Comparison of ENCODE assay signal across 8 mouse cellular contexts in genomic region chr13:56438211-56439075, GRCm38 (mm10). TPM values are rescaled to one million over a fixed set of nuclear protein-coding genes. Genes with fewer than 3 reads are reported as not detected.
DNase-seq lines count a peak whose midpoint lies in the region; ATAC-seq and TF ChIP-seq lines count a peak whose summit lies in the region.

Gene Slc25a48, plus strand, starts transcription at chr13:56438355.

- WGBS in forebrain, embryonic 10.5 days: 6% methylated on average over 51 of the region's 51 CpGs
- WGBS in hindbrain, embryonic 16.5 days: 3% methylated on average over 51 of the region's 51 CpGs
- WGBS in liver, adult 2 months: under 1% methylated on average over 51 of the region's 51 CpGs
- 6% methylated on average over 51 of the region's 51 CpGs for WGBS in midbrain, postnatal 0 days

- no peaks in the 10 kb centered on the region for H3K79me2 ChIP-seq in liver, adult 2 months (ENCODE audit: control insufficient read depth, insufficient read depth, low read length)

- H3K36me3 ChIP-seq in forebrain, embryonic 10.5 days (replicated peaks): no peaks in the 10 kb centered on the region
- H3K36me3 ChIP-seq in hindbrain, embryonic 16.5 days (ENCODE audit: control insufficient read depth, insufficient read depth, low read length): no peaks in the 10 kb centered on the region
- H3K36me3 ChIP-seq in liver, adult 2 months (ENCODE audit: control insufficient read depth, insufficient read depth, low read length): no peaks in the 10 kb centered on the region
- no peaks in the 10 kb centered on the region for H3K36me3 ChIP-seq in midbrain, postnatal 0 days (ENCODE audit: insufficient read depth, low read length)

- H3K9ac ChIP-seq in hindbrain, embryonic 16.5 days (ENCODE audit: low read depth, low read length): peak within 1 kb of the TSS; percentile 46
- peak within 1 kb of the TSS; percentile 76 for H3K9ac ChIP-seq in liver, adult 2 months (ENCODE audit: low read depth, low read length)
- 0 out of 2 replicates have a peak within 1 kb of the TSS, but pooled peaks have one; percentile 8 for H3K9ac ChIP-seq in midbrain, postnatal 0 days (replicated peaks; ENCODE audit: low read length, poor library complexity, severe bottlenecking)

- H3K4me3 ChIP-seq in forebrain, embryonic 10.5 days: peak within 1 kb of the TSS; percentile 46
- peak within 1 kb of the TSS; percentile 39 for H3K4me3 ChIP-seq in hindbrain, embryonic 16.5 days (ENCODE audit: low read length)
- peak within 1 kb of the TSS; percentile 64 for H3K4me3 ChIP-seq in liver, adult 2 months (ENCODE audit: insufficient read depth, low read depth, low read length)
- H3K4me3 ChIP-seq in midbrain, postnatal 0 days (ENCODE audit: low read depth, low read length): peak within 1 kb of the TSS; percentile 34

- H3K27me3 ChIP-seq in forebrain, embryonic 10.5 days (ENCODE audit: poor library complexity, severe bottlenecking): peaks cover 76% of the 10 kb centered on the region
- H3K27me3 ChIP-seq in hindbrain, embryonic 16.5 days (replicated peaks; ENCODE audit: control insufficient read depth, insufficient read depth, low read length): peaks cover 35% of the 10 kb centered on the region
- no peaks in the 10 kb centered on the region for H3K27me3 ChIP-seq in liver, adult 2 months (ENCODE audit: control insufficient read depth, insufficient read depth, low read length)
- H3K27me3 ChIP-seq in midbrain, postnatal 0 days (ENCODE audit: insufficient read depth, low read length): peaks cover 41% of the 10 kb centered on the region

- peak within 1 kb of the TSS; percentile 74 for H3K4me2 ChIP-seq in hindbrain, embryonic 16.5 days (ENCODE audit: low read length)
- H3K4me2 ChIP-seq in midbrain, postnatal 0 days (ENCODE audit: low read depth, low read length, poor library complexity, severe bottlenecking): peak within 1 kb of the TSS; percentile 61

- TF ChIP-seq POLR2A in liver, adult 2 months (IDR thresholded peaks at IDR 0.05; ENCODE audit: extremely low read depth, insufficient read depth, low read length): peak; percentile 74; the same call in 1 of the 2 replicates

- H3K27ac ChIP-seq in forebrain, embryonic 10.5 days: no peak within 1 kb of the TSS
- no peak within 1 kb of the TSS for H3K27ac ChIP-seq in hindbrain, embryonic 16.5 days (ENCODE audit: low read depth, low read length)
- peak within 1 kb of the TSS; percentile 95 for H3K27ac ChIP-seq in liver, adult 2 months (replicated peaks; ENCODE audit: insufficient read depth, low read depth, low read length)
- H3K27ac ChIP-seq in midbrain, postnatal 0 days (ENCODE audit: low read depth, low read length): no peak within 1 kb of the TSS

- ATAC-seq in hindbrain, embryonic 16.5 days: no peak
- ATAC-seq in midbrain, postnatal 0 days (ENCODE audit: low FRiP score): no peak

- DNase-seq in right cerebral cortex, postnatal 14 days: peak; percentile 28
- DNase-seq in right cerebral cortex, postnatal 25 days: no peak
- no peak for DNase-seq in forebrain, embryonic 10.5 days (ENCODE audit: extremely low spot score, low spot score)
- DNase-seq in liver, adult 2 months (ENCODE audit: extremely low read depth, low read depth, low spot score): peak; percentile 99
- DNase-seq in midbrain, postnatal 0 days (ENCODE audit: low spot score): no peak
- DNase-seq in natural killer cell, adult 2 months (ENCODE audit: low spot score in 2 of 2): no peak
- no peak for DNase-seq in adipocyte (ENCODE audit: low spot score)

- H3K4me1 ChIP-seq in forebrain, embryonic 10.5 days: peaks cover 33% of the 10 kb centered on the region
- H3K4me1 ChIP-seq in hindbrain, embryonic 16.5 days (ENCODE audit: control insufficient read depth, insufficient read depth, low read depth, low read length): peaks cover 11% of the 10 kb centered on the region
- peaks cover 17% of the 10 kb centered on the region for H3K4me1 ChIP-seq in liver, adult 2 months (ENCODE audit: control insufficient read depth, insufficient read depth, low read length)
- peaks cover 6% of the 10 kb centered on the region for H3K4me1 ChIP-seq in midbrain, postnatal 0 days (ENCODE audit: insufficient read depth, low read length)

- H3K9me3 ChIP-seq in forebrain, embryonic 10.5 days: no peaks in the 10 kb centered on the region
- no peaks in the 10 kb centered on the region for H3K9me3 ChIP-seq in hindbrain, embryonic 16.5 days (ENCODE audit: control insufficient read depth, low read length)
- no peaks in the 10 kb centered on the region for H3K9me3 ChIP-seq in midbrain, postnatal 0 days (ENCODE audit: low read length)

- TF ChIP-seq CTCF in liver, adult 2 months (IDR thresholded peaks at IDR 0.05; ENCODE audit: low read depth, low read length): no peak
- no peak for TF ChIP-seq CTCF in midbrain, postnatal 0 days (IDR thresholded peaks at IDR 0.05)

RNA-seq across cellular contexts. Expression of gene Slc25a48, which starts in this region (rescaled TPM):
- polyA plus RNA-seq in forebrain, embryonic 10.5 days (2016; fragmentation: Nextera tagmentation; extraction: Ambion mirVana): not detected in 2 replicates
- 0.06 TPM in 1 of 2 replicates, not detected in the other for polyA plus RNA-seq in hindbrain, embryonic 16.5 days (2015; fragmentation: Nextera tagmentation; extraction: Ambion mirVana)
- 3.7 and 5.7 TPM in 2 replicates for total RNA-seq in liver, adult 2 months (2014; rRNA removed)
- polyA plus RNA-seq in liver, adult 2 months (2012; rRNA removed): 5.4 and 8.7 TPM in 2 replicates
- 0.05 and 0.28 TPM in 2 replicates for total RNA-seq in midbrain, postnatal 0 days (2014; rRNA removed)
- polyA plus RNA-seq in midbrain, postnatal 0 days (2015; fragmentation: Nextera tagmentation; extraction: Ambion mirVana): 0.04 TPM in 1 of 2 replicates, not detected in the other

Comparison
In these comparisons a context has a peak if more than half of its experiments do, and no peak if none do; other contexts are left out.
1. DNase-seq: peak in right cerebral cortex, postnatal 14 days (single experiment) and liver, adult 2 months (single experiment); none in right cerebral cortex, postnatal 25 days (single experiment), forebrain, embryonic 10.5 days (single experiment), midbrain, postnatal 0 days (single experiment), natural killer cell, adult 2 months (0 of 2) and adipocyte (single experiment).
2. H3K9ac ChIP-seq: peak in every context shown above with its lines; median percentile 76 in liver, adult 2 months; 46 in hindbrain, embryonic 16.5 days; 8 in midbrain, postnatal 0 days.
3. Peak in every context shown above with its lines, with median percentiles within 50 percentile points of each other: H3K4me3 ChIP-seq.